Mouse (Mus musculus) stomach, postnatal 0 days (tissue): ENCODE data around the gene Mtr.

ENCODE experiments used
- CTCF ChIP-seq: IDR thresholded peaks from 2 replicates; pipeline ENCODE4 v1.5.1; 2016; ENCODE audit warnings: antibody characterized with exemption, low read depth, mild to moderate bottlenecking, moderate library complexity
- EP300 ChIP-seq: optimal IDR thresholded peaks from 2 replicates; pipeline ENCODE3; 2016; ENCODE audit warnings: antibody characterized with exemption

DNA sequence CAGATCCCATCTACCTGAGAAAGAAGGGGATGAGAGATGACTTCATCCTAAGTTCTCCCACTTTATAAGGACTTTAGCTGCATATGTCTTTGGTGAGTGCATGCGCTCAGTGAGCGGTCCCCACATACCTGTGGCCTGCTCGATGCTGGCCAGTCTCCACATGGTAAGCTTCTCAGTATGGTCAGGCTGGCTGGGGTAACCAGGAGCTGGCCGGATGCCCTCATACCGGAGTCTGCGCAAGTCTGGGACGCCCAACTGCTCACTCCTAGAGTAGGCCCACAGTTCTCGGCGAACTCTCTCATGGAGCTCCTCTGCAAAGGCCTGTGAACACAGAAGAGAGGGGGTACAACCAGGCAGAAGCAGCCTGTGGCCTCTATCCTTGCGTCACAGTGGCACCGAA, 68.7 kb downstream of the Mtr start:
- no peak for TF ChIP-seq CTCF
- TF ChIP-seq EP300: no peak
